Mouse (Mus musculus) forebrain, embryonic 11.5 days (tissue): Measurements from ENCODE around the gene Pde4d. TPM values are rescaled to one million over a fixed set of nuclear protein-coding genes. Genes with fewer than 3 reads are reported as not detected.

Experiments
- ATAC-seq: fragments of 200-750 bp; cut with Nextera tagmentation; replicated peaks from 2 replicates; pipeline ENCODE4 v1.8.0; 2017; ENCODE audit warnings: moderate TSS enrichment; ENCODE audit not compliant: low FRiP score
- DNase-seq: peaks from one replicate; pipeline ENCODE4 v3.0.0-alpha.2; 2017; ENCODE audit warnings: low spot score
- H3K27ac ChIP-seq: fragments of 300-500 bp; sonication (generic); 2 replicates; pipeline ENCODE4 v1.5.1; 2014; ENCODE audit warnings: low read depth, low read length
- H3K27me3 ChIP-seq: fragments of 300-500 bp; sonication (generic); 2 replicates; pipeline ENCODE4 v1.6.1; 2014; ENCODE audit warnings: mild to moderate bottlenecking, low read length, mixed read lengths; ENCODE audit not compliant: control insufficient read depth, insufficient read depth
- H3K36me3 ChIP-seq: fragments of 300-500 bp; sonication (generic); 2 replicates; pipeline ENCODE4 v1.6.1; 2014; ENCODE audit warnings: mild to moderate bottlenecking, low read length, moderate library complexity, mixed read lengths; ENCODE audit not compliant: control insufficient read depth, insufficient read depth
- H3K4me1 ChIP-seq: fragments of 300-500 bp; sonication (generic); replicated peaks from 2 replicates; pipeline ENCODE4 v1.6.1; 2014; ENCODE audit warnings: low read length, mixed read lengths; ENCODE audit not compliant: control insufficient read depth, insufficient read depth
- H3K4me2 ChIP-seq: fragments of 300-500 bp; sonication (generic); 2 replicates; pipeline ENCODE4 v1.6.1; 2014; ENCODE audit warnings: low read depth, mild to moderate bottlenecking, low read length, moderate library complexity, mixed read lengths; ENCODE audit not compliant: severe bottlenecking
- H3K4me3 ChIP-seq: fragments of 300-500 bp; sonication (generic); 2 replicates; pipeline ENCODE4 v1.5.1; 2014; ENCODE audit warnings: low read depth, low read length
- H3K9ac ChIP-seq: fragments of 300-500 bp; sonication (generic); 2 replicates; pipeline ENCODE4 v1.6.1; 2014; ENCODE audit warnings: low read length
- H3K9me3 ChIP-seq: fragments of 300-500 bp; sonication (generic); 2 replicates; pipeline ENCODE4 v1.6.1; 2016; ENCODE audit warnings: low read length, mixed read lengths; ENCODE audit not compliant: control insufficient read depth
- WGBS: fragments of 180-500 bp; shearing (Covaris S2); extraction: QIAGEN DNeasy Blood & Tissue Kit; methylation state at CpG from one replicate; pipeline ENCODE4 v1.1.7; 2014; 5-methylcytosine and 5-hydroxymethylcytosine counted together
- polyA plus RNA-seq: library from polyadenylated mRNA; unstranded; fragments of >200 nt; fragmentation: Nextera tagmentation; extraction: Ambion mirVana; gene quantifications from 2 replicates; pipeline ENCODE4 v1.2.1, GENCODE M21; 2014

Gene Pde4d
- polyA plus RNA-seq, 1 experiment from 2014 or later = 11.9 TPM

- no peak for DNase-seq
- no peaks in the 10 kb centered on the region for H3K36me3 ChIP-seq
Measured at GRCm38 (mm10) chr13:109402396-109402795, 952.6 kb downstream of the Pde4d start.

DNA sequence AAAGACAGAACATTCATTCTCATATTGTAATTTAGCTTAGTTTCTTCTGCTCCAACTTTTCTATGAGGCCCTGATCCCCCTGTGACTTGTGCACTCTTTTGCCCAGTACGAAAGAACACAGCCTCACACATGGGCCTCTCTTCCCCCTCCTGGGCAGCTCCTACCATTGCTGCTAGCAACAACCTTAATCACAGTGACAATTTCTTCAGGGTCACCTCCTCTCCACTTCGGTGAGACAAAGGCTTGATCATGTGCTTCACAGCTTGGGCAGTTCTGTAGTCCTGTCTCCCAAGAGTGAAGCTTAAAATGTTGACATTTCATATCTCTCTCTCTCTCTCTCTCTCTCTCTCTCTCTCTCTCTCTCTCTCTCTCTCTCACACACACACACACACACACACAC, 953.2 kb downstream of the Pde4d start:
- H3K27me3 ChIP-seq = no peaks in the 10 kb centered on the region
- H3K27ac ChIP-seq = no peak overlapping the region
- H3K4me1 ChIP-seq = no peaks in the 10 kb centered on the region
- H3K9ac ChIP-seq = no peak overlapping the region
- 27% methylated on average over 2 of the region's 2 CpGs for WGBS
- ATAC-seq = no peak
- no peak for DNase-seq
- H3K36me3 ChIP-seq = no peaks in the 10 kb centered on the region
- H3K4me2 ChIP-seq = no peak overlapping the region
- H3K9me3 ChIP-seq = no peaks in the 10 kb centered on the region
- H3K4me3 ChIP-seq = no peak overlapping the region

More at GRCm38 (mm10) chr13:109402396-109402795, 952.6 kb downstream of the Pde4d start:
- ATAC-seq = no peak
- Histone ChIP-seq H3K27me3 (no peaks in the 10 kb centered on the region), H3K4me1 (no peaks in the 10 kb centered on the region), H3K9ac (no peak overlapping the region), H3K27ac (no peak overlapping the region), H3K9me3 (no peaks in the 10 kb centered on the region), H3K4me3 (no peak overlapping the region), H3K4me2 (no peak overlapping the region)
- WGBS = 73% methylated on average over 4 of the region's 4 CpGs

DNA sequence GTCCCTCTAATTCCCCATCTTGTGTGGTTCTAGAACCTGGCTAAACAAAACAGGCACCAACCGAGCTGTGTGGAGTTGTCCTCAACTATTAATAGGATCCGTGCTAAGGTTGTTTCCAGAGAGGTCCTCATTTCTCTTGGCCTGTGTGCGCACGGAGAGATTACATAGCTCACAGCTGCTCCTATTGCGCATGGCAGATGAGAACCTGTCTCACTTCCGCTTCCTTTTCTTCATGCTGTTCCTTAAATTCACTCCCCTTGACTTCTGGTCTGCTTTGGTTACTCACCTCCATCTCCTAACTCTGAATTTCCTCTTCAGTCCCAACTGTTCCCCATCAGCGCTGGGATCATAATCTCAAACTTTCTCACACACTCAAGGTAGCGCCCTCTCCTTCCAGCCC, 956.6 kb downstream of the Pde4d start:
- H3K9ac ChIP-seq = no peak overlapping the region
- H3K4me1 ChIP-seq = no peaks in the 10 kb centered on the region
- no peaks in the 10 kb centered on the region for H3K9me3 ChIP-seq
- no peak overlapping the region for H3K27ac ChIP-seq
- H3K27me3 ChIP-seq = no peaks in the 10 kb centered on the region
- no peak for ATAC-seq
- no peaks in the 10 kb centered on the region for H3K36me3 ChIP-seq
- WGBS = 94% methylated on average over 8 of the region's 8 CpGs
- no peak for DNase-seq
- no peak overlapping the region for H3K4me3 ChIP-seq
- H3K4me2 ChIP-seq = no peak overlapping the region

- H3K4me1 ChIP-seq = no peaks in the 10 kb centered on the region
- no peak for DNase-seq
- 53% methylated on average over 3 of the region's 3 CpGs for WGBS
- no peak overlapping the region for H3K9ac ChIP-seq
- no peak overlapping the region for H3K27ac ChIP-seq
- no peaks in the 10 kb centered on the region for H3K9me3 ChIP-seq
- no peak overlapping the region for H3K4me2 ChIP-seq
- H3K4me3 ChIP-seq = no peak overlapping the region
- no peak for ATAC-seq
- no peaks in the 10 kb centered on the region for H3K27me3 ChIP-seq
- no peaks in the 10 kb centered on the region for H3K36me3 ChIP-seq
Measured at GRCm38 (mm10) chr13:109407371-109407770, 957.6 kb downstream of the Pde4d start.

DNA sequence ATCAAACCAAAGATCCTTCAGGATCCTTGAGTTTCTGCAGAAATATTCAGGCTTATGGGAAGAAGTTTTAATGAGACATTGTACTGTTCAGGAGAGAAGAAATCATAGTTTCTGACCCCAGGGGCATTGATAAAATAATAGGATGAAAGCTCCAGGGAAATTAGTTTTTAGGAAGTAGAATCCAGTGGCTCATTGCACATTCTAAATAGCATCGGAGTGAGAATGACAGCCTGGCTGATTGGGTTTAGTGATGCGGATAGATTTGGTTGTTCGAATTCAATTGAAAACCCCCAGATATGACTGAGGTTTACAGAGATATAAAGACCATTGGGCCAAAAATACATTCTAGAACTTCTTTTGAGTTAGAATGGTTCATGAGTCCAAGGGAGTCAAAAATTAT, 970.7 kb downstream of the Pde4d start:
- Histone ChIP-seq H3K4me1 (no peaks in the 10 kb centered on the region), H3K27ac (no peak overlapping the region), H3K36me3 (no peaks in the 10 kb centered on the region), H3K4me2 (no peak overlapping the region), H3K9me3 (no peaks in the 10 kb centered on the region), H3K27me3 (no peaks in the 10 kb centered on the region), H3K4me3 (no peak overlapping the region), H3K9ac (no peak overlapping the region)
- DNase-seq (no peak), ATAC-seq (no peak)
- 35% methylated on average over 3 of the region's 3 CpGs for WGBS

GRCm38 (mm10) chr13:109424906-109425305, 975.2 kb downstream of the Pde4d start:
- 89% methylated on average over 2 of the region's 2 CpGs for WGBS

DNA sequence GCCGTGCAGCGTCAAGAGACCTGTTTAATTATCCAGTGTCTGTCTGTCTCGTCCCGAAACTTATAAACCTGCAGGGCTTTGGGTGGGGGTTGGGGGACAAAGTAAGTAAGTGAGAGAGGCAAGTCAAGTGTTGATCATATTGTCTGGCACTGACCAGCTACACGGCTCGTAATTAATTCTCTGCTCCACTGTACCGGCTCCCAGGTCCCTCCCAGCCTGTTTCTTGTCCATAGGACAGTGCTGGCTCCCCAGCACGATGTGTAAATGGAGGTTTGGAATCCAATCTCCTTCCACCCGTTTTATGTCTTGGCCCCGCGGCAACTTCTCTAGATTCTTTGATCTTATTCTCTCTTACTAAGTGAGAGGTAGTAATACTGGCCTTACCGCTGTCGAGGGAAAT, 975.8 kb downstream of the Pde4d start:
- DNase-seq = no peak
- H3K27ac ChIP-seq = no peak overlapping the region
- no peaks in the 10 kb centered on the region for H3K27me3 ChIP-seq
- H3K4me3 ChIP-seq = no peak overlapping the region
- H3K9ac ChIP-seq = no peak overlapping the region
- H3K4me2 ChIP-seq = no peak overlapping the region
- no peaks in the 10 kb centered on the region for H3K36me3 ChIP-seq
- no peaks in the 10 kb centered on the region for H3K9me3 ChIP-seq
- no peak for ATAC-seq
- WGBS = 80% methylated on average over 13 of the region's 13 CpGs
- H3K4me1 ChIP-seq = no peaks in the 10 kb centered on the region

More at GRCm38 (mm10) chr13:109424906-109425305, 975.2 kb downstream of the Pde4d start:
- no peak for ATAC-seq
- DNase-seq = no peak
- Histone ChIP-seq H3K4me2 (no peak overlapping the region), H3K36me3 (no peaks in the 10 kb centered on the region), H3K27me3 (no peaks in the 10 kb centered on the region), H3K4me1 (no peaks in the 10 kb centered on the region), H3K9ac (no peak overlapping the region), H3K4me3 (no peak overlapping the region), H3K9me3 (no peaks in the 10 kb centered on the region), H3K27ac (no peak overlapping the region)

DNA sequence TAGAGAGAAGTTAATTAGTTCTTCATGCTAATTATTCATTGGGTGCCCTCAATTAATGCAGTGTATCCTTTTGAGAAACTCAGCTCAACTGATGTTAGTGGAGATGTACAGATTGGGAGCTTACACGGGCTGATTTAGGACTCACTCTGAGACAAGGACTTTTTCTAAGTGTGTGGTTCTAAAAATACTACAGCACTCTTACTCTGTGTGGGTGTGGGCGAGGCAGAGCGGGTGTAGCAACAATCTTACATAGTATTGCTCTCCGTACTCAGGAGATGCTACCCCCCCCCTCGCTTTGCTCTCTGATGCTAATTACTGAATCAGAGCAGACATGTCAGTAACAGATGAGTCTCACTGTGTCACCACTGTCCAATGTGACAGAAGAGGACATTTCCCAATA, 976.3 kb downstream of the Pde4d start:
- no peaks in the 10 kb centered on the region for H3K36me3 ChIP-seq
- no peak overlapping the region for H3K4me2 ChIP-seq
- H3K9me3 ChIP-seq = no peaks in the 10 kb centered on the region
- no peak overlapping the region for H3K27ac ChIP-seq
- WGBS = 80% methylated on average over 5 of the region's 5 CpGs
- no peak overlapping the region for H3K4me3 ChIP-seq
- no peak overlapping the region for H3K9ac ChIP-seq
- H3K4me1 ChIP-seq = no peaks in the 10 kb centered on the region
- no peak for DNase-seq
- ATAC-seq = no peak
- H3K27me3 ChIP-seq = no peaks in the 10 kb centered on the region

GRCm38 (mm10) chr13:109427541-109427940, 977.8 kb downstream of the Pde4d start:
- no peaks in the 10 kb centered on the region for H3K36me3 ChIP-seq
- H3K27ac ChIP-seq = no peak overlapping the region
- no peak overlapping the region for H3K4me3 ChIP-seq
- H3K4me1 ChIP-seq = no peaks in the 10 kb centered on the region
- ATAC-seq (no peak), DNase-seq (no peak)
- H3K27me3 ChIP-seq = no peaks in the 10 kb centered on the region
- H3K4me2 ChIP-seq = no peak overlapping the region
- H3K9ac ChIP-seq = no peak overlapping the region
- WGBS = 75% methylated on average over 7 of the region's 7 CpGs
- no peaks in the 10 kb centered on the region for H3K9me3 ChIP-seq
